Mouse (Mus musculus): Measurements from ENCODE around the gene Slu7.

DNA sequence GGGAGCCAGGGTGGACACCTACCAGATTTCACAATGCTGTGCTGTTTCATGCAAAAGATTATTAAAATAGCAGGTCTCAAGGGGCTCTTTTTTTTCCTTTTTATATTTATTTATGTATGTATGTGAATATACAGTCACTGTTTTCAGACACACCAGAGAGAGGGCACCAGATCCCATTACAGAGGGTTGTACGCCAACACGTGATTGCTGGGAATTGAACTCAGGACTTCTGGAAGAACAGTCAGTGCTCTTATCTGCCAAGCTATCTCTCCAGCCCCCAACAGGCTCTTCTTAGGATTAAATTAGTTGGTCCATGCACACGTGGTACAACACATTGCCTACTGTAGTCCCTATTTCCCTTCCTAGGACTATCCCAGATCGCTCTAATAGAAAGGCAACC is 40.2 kb upstream of the Slu7 start:
- TF ChIP-seq CTCF (IDR thresholded peaks at IDR 0.05; ENCODE audit: low read depth, low read length) (no peak), POLR2AphosphoS5 (IDR thresholded peaks at IDR 0.05; ENCODE audit: insufficient replicate concordance, low read depth, low read length) (no peak), GATA1 (IDR thresholded peaks at IDR 0.05; ENCODE audit: borderline replicate concordance, low read length) (no peak)
